Mouse (Mus musculus) forebrain, embryonic 15.5 days (tissue): ENCODE results near the gene Ifrd1. TPM values are rescaled to one million over a fixed set of nuclear protein-coding genes. Genes with fewer than 3 reads are reported as not detected.

Source experiments
- ATAC-seq: fragments of 200-750 bp; cut with Nextera tagmentation; replicated peaks from 2 replicates; pipeline ENCODE4 v1.8.0; 2017; ENCODE audit warnings: mild to moderate bottlenecking, moderate TSS enrichment, moderate library complexity
- H3K27ac ChIP-seq: fragments of 300-500 bp; sonication (generic); replicated peaks from 2 replicates; pipeline ENCODE4 v1.5.1; 2015; ENCODE audit warnings: mild to moderate bottlenecking, inconsistent platforms
- H3K27me3 ChIP-seq: fragments of 300-500 bp; sonication (generic); 2 replicates; pipeline ENCODE4 v1.6.1; 2015; ENCODE audit warnings: inconsistent platforms
- H3K36me3 ChIP-seq: fragments of 300-500 bp; sonication (generic); 2 replicates; pipeline ENCODE4 v1.6.1; 2015; ENCODE audit warnings: mild to moderate bottlenecking, inconsistent platforms
- H3K4me1 ChIP-seq: fragments of 300-500 bp; sonication (generic); 2 replicates; pipeline ENCODE4 v1.6.1; 2015; ENCODE audit warnings: inconsistent platforms
- H3K4me2 ChIP-seq: fragments of 300-500 bp; sonication (generic); replicated peaks from 2 replicates; pipeline ENCODE4 v1.6.1; 2015; ENCODE audit warnings: mild to moderate bottlenecking, inconsistent platforms
- H3K4me3 ChIP-seq: fragments of 300-500 bp; sonication (generic); 2 replicates; pipeline ENCODE4 v1.5.1; 2015; ENCODE audit warnings: mild to moderate bottlenecking, inconsistent platforms
- H3K9ac ChIP-seq: fragments of 300-500 bp; sonication (generic); replicated peaks from 2 replicates; pipeline ENCODE4 v1.6.1; 2015; ENCODE audit warnings: mild to moderate bottlenecking, inconsistent platforms
- H3K9me3 ChIP-seq: fragments of 300-500 bp; sonication (generic); 2 replicates; pipeline ENCODE4 v1.6.1; 2016; ENCODE audit warnings: inconsistent platforms
- WGBS: fragments of 180-500 bp; shearing (Covaris S2); methylation state at CpG from one replicate; pipeline ENCODE4 v1.1.7; 2015; ENCODE audit warnings: mixed read lengths; 5-methylcytosine and 5-hydroxymethylcytosine counted together
- polyA plus RNA-seq: library from polyadenylated mRNA; unstranded; fragments of >200 nt; fragmentation: Nextera tagmentation; extraction: Ambion mirVana; gene quantifications from 2 replicates; pipeline ENCODE4 v1.2.1, GENCODE M21; 2015

The Ifrd1 gene
- polyA plus RNA-seq, 1 experiment from 2014 or later: 181 TPM

DNA sequence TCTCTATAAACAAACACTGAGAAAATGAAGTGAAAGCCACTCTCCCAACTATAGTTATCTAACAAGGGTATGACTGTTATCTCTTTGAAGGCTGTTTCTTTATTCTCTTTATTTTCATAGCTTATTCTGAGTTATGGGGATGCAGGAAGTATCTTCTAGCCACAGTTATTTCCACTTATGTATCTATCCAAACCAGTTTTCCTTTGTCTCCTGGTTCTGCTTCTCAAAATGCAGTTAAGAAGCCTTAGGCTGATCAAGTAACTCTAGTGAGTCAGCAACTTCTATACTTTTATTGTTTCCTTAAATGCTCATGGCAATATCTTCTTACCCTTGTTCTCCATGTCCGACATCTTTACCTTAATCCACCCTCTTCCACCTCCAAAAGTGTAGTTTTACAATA is 16.1 kb downstream of the Ifrd1 start:
- H3K9ac ChIP-seq: no peak overlapping the region
- H3K4me2 ChIP-seq: no peak overlapping the region
- no peak for ATAC-seq
- no peaks in the 10 kb centered on the region for H3K36me3 ChIP-seq
- no peak overlapping the region for H3K27ac ChIP-seq
- no peaks in the 10 kb centered on the region for H3K4me1 ChIP-seq
- H3K27me3 ChIP-seq: no peaks in the 10 kb centered on the region
- 89% methylated on average over 1 of the region's 1 CpGs for WGBS
- no peak overlapping the region for H3K4me3 ChIP-seq
- no peaks in the 10 kb centered on the region for H3K9me3 ChIP-seq

GRCm38 (mm10) chr12:40231632-40232031 is 16.7 kb downstream of the Ifrd1 start:
- no peaks in the 10 kb centered on the region for H3K4me1 ChIP-seq
- no peak overlapping the region for H3K9ac ChIP-seq
- no peak for ATAC-seq
- no peaks in the 10 kb centered on the region for H3K36me3 ChIP-seq
- H3K4me3 ChIP-seq: no peak overlapping the region
- no peak overlapping the region for H3K4me2 ChIP-seq
- H3K27me3 ChIP-seq: no peaks in the 10 kb centered on the region
- H3K27ac ChIP-seq: no peak overlapping the region
- WGBS: 92% methylated on average over 2 of the region's 2 CpGs
- no peaks in the 10 kb centered on the region for H3K9me3 ChIP-seq

DNA sequence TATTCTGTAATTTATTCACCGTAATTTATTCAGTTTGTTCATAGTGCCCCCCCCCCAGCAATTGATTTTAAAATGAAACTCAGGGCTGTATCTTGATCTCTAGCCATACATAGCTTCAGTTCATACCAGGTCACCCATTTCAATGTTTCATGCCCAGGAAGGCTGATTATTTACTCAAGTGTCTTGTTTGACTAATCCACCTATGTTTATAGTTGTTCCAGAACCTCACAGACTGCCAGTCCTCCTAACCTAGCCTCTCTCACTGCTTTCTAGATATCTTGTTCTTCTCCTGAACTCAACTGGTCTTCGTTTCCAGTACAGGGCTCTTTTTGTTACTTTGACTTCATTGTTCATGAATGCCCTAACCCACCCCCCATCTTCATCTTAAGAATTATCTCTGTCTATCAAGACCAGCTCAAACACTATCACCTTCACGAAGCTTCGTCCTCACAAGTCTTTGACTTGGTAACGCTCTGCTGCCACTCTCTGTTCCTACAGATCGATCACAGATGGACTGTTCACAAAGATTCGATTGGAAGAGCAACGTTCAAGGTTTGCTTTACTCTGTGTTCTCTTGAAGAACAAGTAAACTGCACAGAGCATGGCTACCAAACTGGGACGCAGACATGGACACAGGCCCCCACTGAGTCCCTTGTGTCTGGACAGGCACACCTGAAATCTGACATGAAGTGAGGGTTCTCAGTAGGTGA is 24.0 kb downstream of the Ifrd1 start:
- no peak for ATAC-seq
- Histone ChIP-seq H3K36me3 (no peaks in the 10 kb centered on the region), H3K27me3 (no peaks in the 10 kb centered on the region), H3K4me3 (no peak overlapping the region), H3K4me1 (peaks cover 27% of the 10 kb centered on the region), H3K9me3 (no peaks in the 10 kb centered on the region), H3K4me2 (no peak overlapping the region), H3K27ac (no peak overlapping the region), H3K9ac (no peak overlapping the region)
- 96% methylated on average over 9 of the region's 9 CpGs for WGBS

- peak overlapping the region; percentile 69 for H3K4me2 ChIP-seq
- peak overlapping the region; percentile 95 for H3K27ac ChIP-seq
- WGBS: 57% methylated on average over 10 of the region's 10 CpGs
- H3K36me3 ChIP-seq: no peaks in the 10 kb centered on the region
- no peaks in the 10 kb centered on the region for H3K27me3 ChIP-seq
- peak overlapping the region; percentile 53 for H3K9ac ChIP-seq
- no peak for ATAC-seq
- H3K9me3 ChIP-seq: no peaks in the 10 kb centered on the region
- peaks cover 30% of the 10 kb centered on the region for H3K4me1 ChIP-seq
- H3K4me3 ChIP-seq: peak overlapping the region; percentile 95
Observed at GRCm38 (mm10) chr12:40223676-40224075, 24.6 kb downstream of the Ifrd1 start.

DNA sequence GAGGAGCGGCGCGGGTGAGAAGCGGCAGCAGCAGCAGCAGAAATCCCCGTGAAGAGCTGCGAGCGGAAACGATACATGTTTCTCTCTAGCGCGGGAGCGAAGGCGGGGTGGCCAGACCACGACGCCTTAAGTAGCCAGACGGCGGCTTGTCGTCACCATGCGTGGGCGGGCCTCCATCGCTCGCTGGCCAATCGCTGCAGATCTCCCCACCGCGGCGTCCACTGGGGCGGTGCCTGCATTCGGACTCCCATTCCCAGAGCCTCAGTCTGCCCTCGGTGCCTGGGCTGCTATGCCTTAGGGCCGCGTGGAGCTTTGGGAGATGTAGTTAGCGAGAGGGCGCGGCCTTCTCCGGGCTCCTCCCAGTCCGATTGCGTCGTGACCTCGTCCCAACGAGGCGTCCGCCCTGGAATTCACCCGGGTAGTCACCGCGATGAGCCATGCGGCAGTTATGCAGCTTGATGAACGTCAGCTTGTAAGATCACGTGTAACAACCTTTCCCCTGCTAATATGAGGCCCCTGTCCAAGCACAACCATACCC is 25.2 kb downstream of the Ifrd1 start:
- Histone ChIP-seq H3K9ac (peak overlapping the region; percentile 89), H3K4me1 (peaks cover 30% of the 10 kb centered on the region), H3K27me3 (no peaks in the 10 kb centered on the region), H3K27ac (peak overlapping the region; percentile 95), H3K4me3 (peak overlapping the region; percentile 95), H3K9me3 (no peaks in the 10 kb centered on the region), H3K36me3 (no peaks in the 10 kb centered on the region), H3K4me2 (peak overlapping the region; percentile 69)
- whole genome bisulfite sequencing: under 1% methylated on average over 47 of the region's 47 CpGs
- ATAC-seq: peak; percentile 99

- WGBS: under 1% methylated on average over 81 of the region's 81 CpGs
- H3K4me3 ChIP-seq: peak overlapping the region; percentile 95
- H3K9ac ChIP-seq: peak overlapping the region; percentile 89
- no peaks in the 10 kb centered on the region for H3K9me3 ChIP-seq
- no peaks in the 10 kb centered on the region for H3K27me3 ChIP-seq
- ATAC-seq: peak; percentile 96
- peak overlapping the region; percentile 95 for H3K27ac ChIP-seq
- H3K4me2 ChIP-seq: peak overlapping the region; percentile 69
- peaks cover 30% of the 10 kb centered on the region for H3K4me1 ChIP-seq
- no peaks in the 10 kb centered on the region for H3K36me3 ChIP-seq
Observed at GRCm38 (mm10) chr12:40222251-40223081, 25.8 kb downstream of the Ifrd1 start.

GRCm38 (mm10) chr12:40221611-40222010 is 26.7 kb downstream of the Ifrd1 start:
- Histone ChIP-seq H3K27me3 (no peaks in the 10 kb centered on the region), H3K4me1 (peaks cover 30% of the 10 kb centered on the region), H3K4me2 (peak overlapping the region; percentile 69), H3K9me3 (no peaks in the 10 kb centered on the region), H3K9ac (peak overlapping the region; percentile 89), H3K27ac (no peak overlapping the region), H3K4me3 (peak overlapping the region; percentile 95), H3K36me3 (no peaks in the 10 kb centered on the region)
- 14% methylated on average over 5 of the region's 5 CpGs for WGBS
- ATAC-seq: no peak

DNA sequence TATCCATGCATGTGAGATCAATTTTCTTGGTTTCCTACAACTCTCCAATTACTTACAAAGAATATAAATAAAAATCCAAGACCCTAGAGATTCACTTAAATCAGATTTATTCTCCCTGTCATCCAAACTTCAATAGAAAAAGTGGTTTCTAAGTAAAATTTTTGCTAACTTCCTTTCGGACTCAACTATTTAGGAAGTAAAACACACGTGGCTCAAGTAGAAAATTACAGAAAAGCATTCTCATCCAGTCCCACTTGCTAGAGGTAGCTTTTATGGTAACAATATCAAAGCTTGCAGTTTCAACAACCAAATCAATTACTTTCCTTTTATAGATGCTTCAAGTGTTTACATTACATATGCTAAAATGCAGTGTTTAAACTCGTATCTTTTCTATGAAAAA is 27.4 kb downstream of the Ifrd1 start:
- Histone ChIP-seq H3K36me3 (peaks cover 3% of the 10 kb centered on the region), H3K9me3 (no peaks in the 10 kb centered on the region), H3K4me3 (peak overlapping the region; percentile 95), H3K27ac (no peak overlapping the region), H3K9ac (no peak overlapping the region), H3K4me1 (peaks cover 30% of the 10 kb centered on the region), H3K27me3 (no peaks in the 10 kb centered on the region), H3K4me2 (peak overlapping the region; percentile 69)
- 32% methylated on average over 3 of the region's 3 CpGs for WGBS
- ATAC-seq: no peak

- Histone ChIP-seq H3K9me3 (no peaks in the 10 kb centered on the region), H3K4me3 (peak overlapping the region; percentile 3), H3K27me3 (no peaks in the 10 kb centered on the region), H3K27ac (no peak overlapping the region), H3K9ac (no peak overlapping the region), H3K4me1 (peaks cover 30% of the 10 kb centered on the region), H3K4me2 (peak overlapping the region; percentile 69), H3K36me3 (peaks cover 11% of the 10 kb centered on the region)
- ATAC-seq: no peak
- WGBS: 32% methylated on average over 3 of the region's 3 CpGs
Observed at GRCm38 (mm10) chr12:40220001-40220570, 28.2 kb downstream of the Ifrd1 start.

DNA sequence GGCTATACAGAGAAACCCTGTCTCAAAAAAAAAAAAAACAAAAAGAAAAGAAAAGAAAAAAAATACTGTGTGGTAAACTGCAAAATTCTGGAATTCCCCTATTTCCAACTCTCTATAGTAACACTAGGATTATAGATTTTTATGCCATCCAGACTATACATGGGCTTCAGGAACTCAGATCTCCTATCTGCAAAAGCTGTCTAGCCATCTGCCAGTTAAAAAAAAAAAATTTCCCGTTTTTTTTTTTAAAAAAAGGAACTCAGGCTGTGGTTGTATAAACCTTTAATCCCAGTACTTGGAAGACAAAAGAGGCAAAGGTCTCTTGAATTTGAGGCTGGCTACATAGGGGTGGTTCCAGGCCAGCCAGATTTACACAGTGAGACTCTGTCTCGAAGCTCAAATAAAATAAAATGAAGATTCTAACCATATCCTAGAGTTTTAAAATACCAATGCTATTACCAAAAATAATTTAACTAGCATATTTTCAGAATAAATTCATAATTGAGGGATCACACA is 29.8 kb downstream of the Ifrd1 start:
- WGBS: 54% methylated on average over 2 of the region's 2 CpGs
- Histone ChIP-seq H3K27ac (no peak overlapping the region), H3K4me1 (peaks cover 27% of the 10 kb centered on the region), H3K4me3 (no peak overlapping the region), H3K4me2 (no peak overlapping the region), H3K36me3 (peaks cover 25% of the 10 kb centered on the region), H3K27me3 (no peaks in the 10 kb centered on the region), H3K9ac (no peak overlapping the region), H3K9me3 (no peaks in the 10 kb centered on the region)
- no peak for ATAC-seq

- H3K9me3 ChIP-seq: no peaks in the 10 kb centered on the region
- peaks cover 32% of the 10 kb centered on the region for H3K36me3 ChIP-seq
- ATAC-seq: no peak
- no peaks in the 10 kb centered on the region for H3K27me3 ChIP-seq
- no peak overlapping the region for H3K9ac ChIP-seq
- no peak overlapping the region for H3K4me3 ChIP-seq
- H3K4me2 ChIP-seq: no peak overlapping the region
- H3K4me1 ChIP-seq: peaks cover 26% of the 10 kb centered on the region
- WGBS: 89% methylated on average over 2 of the region's 2 CpGs
- H3K27ac ChIP-seq: no peak overlapping the region
Observed at GRCm38 (mm10) chr12:40217776-40218175, 30.5 kb downstream of the Ifrd1 start.
